Mouse (Mus musculus): ENCODE measurements around the gene Dus2. TPM values are rescaled to one million over a fixed set of nuclear protein-coding genes. Genes with fewer than 3 reads are reported as not detected.

The Dus2 gene
- total RNA-seq, 2 experiments from 2014 or later: 9.4 to 10.4 TPM

- intact Hi-C loops (cut with DNase I; ENCODE audit: low total_unique reads): no loop called here
- no peak for DNase-seq
These were observed 26.9 kb downstream of the Dus2 start for GRCm38 (mm10) chr8:106018039-106018438.

GRCm38 (mm10) chr8:106022483-106022882 lies 31.3 kb downstream of the Dus2 start:
- peak; percentile 64 for DNase-seq

GRCm38 (mm10) chr8:106038721-106039120 lies 47.6 kb downstream of the Dus2 start:
- intact Hi-C loops (cut with DNase I; ENCODE audit: low total_unique reads): no loop called here

More at GRCm38 (mm10) chr8:106022483-106022882, 31.3 kb downstream of the Dus2 start:
- intact Hi-C loops (cut with DNase I; ENCODE audit: low total_unique reads): loop anchor here (5.0 kb wide), 1 partner anchor 35 kb away; no protein-coding TSS in a partner anchor

GRCm38 (mm10) chr8:106039605-106040004 lies 48.5 kb downstream of the Dus2 start:
- intact Hi-C loops (cut with DNase I; ENCODE audit: low total_unique reads): no loop called here
- DNase-seq: no peak

More at GRCm38 (mm10) chr8:106038721-106039120, 47.6 kb downstream of the Dus2 start:
- no peak for DNase-seq

GRCm38 (mm10) chr8:106040218-106040617 lies 49.1 kb downstream of the Dus2 start:
- DNase-seq: no peak
- intact Hi-C loops (cut with DNase I; ENCODE audit: low total_unique reads): no loop called here

- intact Hi-C loops (cut with DNase I; ENCODE audit: low total_unique reads): no loop called here
- no peak for DNase-seq
These were observed 51.9 kb downstream of the Dus2 start for GRCm38 (mm10) chr8:106043055-106043454.

GRCm38 (mm10) chr8:106044151-106044550 lies 53.0 kb downstream of the Dus2 start:
- intact Hi-C loops (cut with DNase I; ENCODE audit: low total_unique reads): no loop called here
- DNase-seq: peak; percentile 81

- intact Hi-C loops (cut with DNase I; ENCODE audit: low total_unique reads): no loop called here
- no peak for DNase-seq
These were observed 55.9 kb downstream of the Dus2 start for GRCm38 (mm10) chr8:106046872-106047559.

GRCm38 (mm10) chr8:106047854-106048630 lies 56.9 kb downstream of the Dus2 start:
- intact Hi-C loops (cut with DNase I; ENCODE audit: low total_unique reads): no loop called here
- no peak for DNase-seq

- intact Hi-C loops (cut with DNase I; ENCODE audit: low total_unique reads): no loop called here
- no peak for DNase-seq
These were observed 58.7 kb downstream of the Dus2 start for GRCm38 (mm10) chr8:106049840-106050239.

GRCm38 (mm10) chr8:106051068-106051467 lies 59.9 kb downstream of the Dus2 start:
- peak; percentile 35 for DNase-seq
- intact Hi-C loops (cut with DNase I; ENCODE audit: low total_unique reads): no loop called here

GRCm38 (mm10) chr8:106052510-106053089 lies 61.5 kb downstream of the Dus2 start:
- no peak for DNase-seq
- intact Hi-C loops (cut with DNase I; ENCODE audit: low total_unique reads): no loop called here

GRCm38 (mm10) chr8:106054190-106054811 lies 63.2 kb downstream of the Dus2 start:
- DNase-seq: peak; percentile 35
- intact Hi-C loops (cut with DNase I; ENCODE audit: low total_unique reads): no loop called here

GRCm38 (mm10) chr8:106055038-106055437 lies 63.9 kb downstream of the Dus2 start:
- no peak for DNase-seq
- intact Hi-C loops (cut with DNase I; ENCODE audit: low total_unique reads): no loop called here

- no peak for DNase-seq
- intact Hi-C loops (cut with DNase I; ENCODE audit: low total_unique reads): no loop called here
These were observed 65.4 kb downstream of the Dus2 start for GRCm38 (mm10) chr8:106056455-106056982.

GRCm38 (mm10) chr8:106058731-106059612 lies 67.8 kb downstream of the Dus2 start, which contains the start of gene Nfatc3:
TSS of gene Nfatc3 (plus strand) at chr8:106058840.
- intact Hi-C loops (cut with DNase I; ENCODE audit: low total_unique reads): no loop called here
- peak; percentile 98 for DNase-seq

GRCm38 (mm10) chr8:106059613-106060371 lies 68.7 kb downstream of the Dus2 start:
- intact Hi-C loops (cut with DNase I; ENCODE audit: low total_unique reads): no loop called here
- DNase-seq: peak; percentile 67

- intact Hi-C loops (cut with DNase I; ENCODE audit: low total_unique reads): no loop called here
- DNase-seq: no peak
These were observed 69.4 kb downstream of the Dus2 start for GRCm38 (mm10) chr8:106060521-106060920.

Measured in gastrocnemius, postnatal 14 days (tissue).